Mouse (Mus musculus) adrenal gland (tissue): ENCODE results near the gene Oas1h.

Source experiments
- microRNA-seq, 2 experiments: library from miRNA; unstranded; fragments of <30 nt; microRNA quantifications; one replicate each; pipeline ENCODE4; 2019

Oas1h gene

Small RNA genes lying within 50 kb of the gene (microRNA-seq; reads per million reads assigned to microRNA genes)
- gene Gm22907 = 0 reads per million in 2 experiments
